Mouse (Mus musculus) Patski (cell line): ENCODE measurements at regions not wholly inside any gene's neighbourhood (a gene's known extent, or its start where the extent isn't known, plus 50 kb on each side); places are given as distances from the start of the nearest gene placed in this dataset.

Experiments used
- ATAC-seq: fragments of 100-300 bp; one replicate; pipeline ENCODE4 v1.8.0; 2021
- CTCF ChIA-PET: fragments of 350-600 bp; sonication (Branson Sonifier 250); formaldehyde crosslinking; loops from one replicate; lab custom pipeline; 2022; ENCODE audit warnings: inconsistent platforms; lab: Charles Lee
- POLR2A ChIA-PET: fragments of 350-600 bp; sonication (Branson Sonifier 250); formaldehyde crosslinking; loops from one replicate; lab custom pipeline; 2022; ENCODE audit warnings: antibody characterized with exemption, inconsistent platforms; lab: Charles Lee
- DNase-seq: peaks from one replicate; pipeline ENCODE4 v3.0.0-alpha.2; 2011; ENCODE audit warnings: low read depth, low spot score
- H3K27me3 ChIP-seq: fragments of 371-371 bp; one replicate; pipeline ENCODE4 v1.5.1; 2021
- CTCF ChIP-seq: fragments of 100-300 bp; IDR thresholded peaks from one replicate; pipeline ENCODE4 v1.5.1; 2021
- in situ Hi-C: fragments of 300-500 bp; cut with MboI; formaldehyde crosslinking; loops from 3 replicates; pipeline ENCODE4 v1.11.1; 2018; ENCODE audit warnings: low pct_unique_long_range_greater_than_20kb, mixed read lengths

DNA sequence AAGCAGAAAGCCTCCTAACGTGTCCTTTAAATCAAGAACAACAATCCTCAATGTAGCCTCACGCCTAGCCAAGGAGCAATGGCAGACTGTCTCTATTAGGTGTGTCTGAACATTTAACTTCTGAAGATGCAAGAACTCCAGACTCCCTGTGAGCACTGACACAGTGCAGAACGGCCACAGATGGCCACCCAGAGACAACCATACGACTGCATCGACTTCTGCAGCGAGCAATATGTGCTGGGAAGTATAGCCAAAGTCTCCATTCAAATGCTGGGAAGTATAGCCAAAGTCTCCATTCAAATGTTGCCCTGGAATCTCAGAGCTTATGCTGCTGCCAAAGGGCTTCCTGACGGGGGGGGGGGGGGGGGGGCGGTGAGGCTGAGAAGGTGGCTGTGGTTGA lies 463.5 kb downstream of the Efna5 start:
- in situ Hi-C loops, result no loop called here
- no peak for TF ChIP-seq CTCF
- H3K27me3 ChIP-seq, result no peaks in the 10 kb centered on the region
- ATAC-seq (no peak), DNase-seq (no peak)
- CTCF ChIA-PET, result no interaction called here
- POLR2A ChIA-PET, result no interaction called here

GRCm38 (mm10) chr17:62415152-62415551 lies 466.0 kb downstream of the Efna5 start:
- in situ Hi-C loops, result no loop called here
- no peaks in the 10 kb centered on the region for H3K27me3 ChIP-seq
- no peak for TF ChIP-seq CTCF
- peak; percentile 98 for ATAC-seq
- ChIA-PET CTCF (no interaction called here), POLR2A (interaction anchor here (0.9 kb wide), 1 partner anchor 12 kb away, joined by 4 read pairs; no protein-coding TSS in a partner anchor)
- peak; percentile 39 for DNase-seq

GRCm38 (mm10) chr17:62412666-62413180 lies 468.4 kb downstream of the Efna5 start:
- DNase-seq (no peak), ATAC-seq (no peak)
- in situ Hi-C loops, result no loop called here
- TF ChIP-seq CTCF, result no peak
- POLR2A ChIA-PET, result no interaction called here
- H3K27me3 ChIP-seq, result no peaks in the 10 kb centered on the region
- CTCF ChIA-PET, result interaction anchor here (1.1 kb wide), 1 partner anchor 34 kb away, joined by 4 read pairs; no protein-coding TSS in a partner anchor

GRCm38 (mm10) chr17:62403739-62404138 lies 477.4 kb downstream of the Efna5 start:
- TF ChIP-seq CTCF, result no peak
- DNase-seq (no peak), ATAC-seq (no peak)
- ChIA-PET CTCF (no interaction called here), POLR2A (no interaction called here)
- in situ Hi-C loops, result no loop called here
- no peaks in the 10 kb centered on the region for H3K27me3 ChIP-seq

DNA sequence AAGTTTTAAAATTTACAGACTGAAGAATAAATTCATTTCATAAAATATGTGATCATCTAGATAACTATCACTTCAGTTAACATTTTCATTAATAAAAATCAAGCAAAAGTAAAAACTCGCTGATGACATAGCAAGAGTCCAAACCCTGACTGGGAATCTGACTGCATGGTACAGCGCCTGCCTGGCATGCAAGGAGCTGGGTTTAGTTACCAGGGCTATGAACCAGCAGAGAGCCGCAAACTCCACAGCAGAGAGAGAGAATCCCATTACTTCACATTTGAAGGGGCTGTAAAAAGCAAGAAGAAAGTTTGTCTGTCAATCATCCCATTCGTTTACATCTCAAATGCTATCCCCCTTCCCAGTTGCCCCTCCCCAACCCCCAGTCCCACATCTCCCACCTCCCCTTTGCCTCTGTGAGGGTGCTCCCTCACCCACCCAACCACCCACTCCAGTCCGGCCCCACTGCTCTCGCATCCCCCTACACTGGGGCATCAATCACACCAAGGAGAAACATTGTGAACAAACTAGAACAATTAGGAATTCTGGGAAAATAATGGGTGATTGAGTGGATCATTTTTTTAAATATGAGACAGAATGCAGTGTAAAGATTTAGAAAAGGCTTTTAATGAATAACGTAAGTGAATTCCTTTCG lies 487.6 kb downstream of the Efna5 start:
- ChIA-PET POLR2A (no interaction called here), CTCF (interaction anchor here (0.8 to 1.3 kb wide), 4 partner anchors 10 to 106 kb away, joined by 3 to 5 read pairs (median 3); no protein-coding TSS in a partner anchor)
- ATAC-seq (peak; percentile 100), DNase-seq (peak; percentile 25)
- TF ChIP-seq CTCF, result no peak
- in situ Hi-C loops, result no loop called here
- no peaks in the 10 kb centered on the region for H3K27me3 ChIP-seq

DNA sequence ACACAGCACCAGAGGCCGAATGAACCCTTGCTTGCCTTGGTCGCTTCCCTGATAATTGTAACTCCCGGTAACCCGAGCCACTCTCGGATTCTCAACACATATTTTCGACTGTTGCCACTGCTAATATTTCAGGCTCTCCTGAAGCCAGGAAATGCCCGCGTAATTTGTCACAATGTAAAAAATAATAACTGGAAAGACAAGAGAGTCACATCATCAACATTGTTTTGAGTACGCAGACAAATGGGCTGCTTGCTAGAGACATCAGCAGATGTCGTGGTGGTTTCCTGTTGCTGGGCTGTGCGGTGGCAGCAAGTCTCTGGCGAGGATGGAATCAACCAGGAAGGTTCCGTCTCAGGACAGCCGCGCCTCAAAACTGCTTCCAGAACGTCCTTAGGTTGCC lies 497.1 kb downstream of the Efna5 start:
- in situ Hi-C loops, result no loop called here
- ChIA-PET CTCF (no interaction called here), POLR2A (no interaction called here)
- ATAC-seq (no peak), DNase-seq (no peak)
- TF ChIP-seq CTCF, result no peak
- no peaks in the 10 kb centered on the region for H3K27me3 ChIP-seq

GRCm38 (mm10) chr17:62378868-62379417 lies 502.2 kb downstream of the Efna5 start:
- ATAC-seq (peak; percentile 84), DNase-seq (no peak)
- POLR2A ChIA-PET, result no interaction called here
- CTCF ChIA-PET, result interaction anchor here (0.9 to 3.7 kb wide), 3 partner anchors 10 to 239 kb away, joined by 3 to 21 read pairs (median 4); no protein-coding TSS in a partner anchor
- H3K27me3 ChIP-seq, result no peaks in the 10 kb centered on the region
- in situ Hi-C loops, result no loop called here
- TF ChIP-seq CTCF, result peak; percentile 60

DNA sequence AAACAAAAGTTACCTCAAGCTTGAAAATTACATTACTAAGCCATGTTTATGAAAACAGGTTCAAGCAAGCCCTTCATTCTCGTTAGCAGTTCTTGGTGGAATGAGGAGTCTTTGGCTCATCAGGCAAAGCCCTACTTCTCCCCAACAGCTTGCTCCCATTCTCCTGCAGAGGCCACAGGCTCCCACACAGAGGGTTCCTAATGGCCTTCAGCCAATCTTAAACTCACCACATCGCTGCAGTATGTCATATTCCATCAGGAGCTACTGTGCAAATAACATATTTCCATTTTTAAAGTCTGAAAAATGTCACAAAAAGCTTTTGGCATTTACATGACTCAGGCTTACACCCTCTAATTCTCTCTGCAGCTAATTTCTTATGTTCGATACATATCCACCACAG lies 512.0 kb downstream of the Efna5 start:
- no peaks in the 10 kb centered on the region for H3K27me3 ChIP-seq
- ChIA-PET CTCF (interaction anchor here (1.1 to 3.8 kb wide), 2 partner anchors 11 to 13 kb away, joined by 3 to 21 read pairs; no protein-coding TSS in a partner anchor), POLR2A (no interaction called here)
- no peak for TF ChIP-seq CTCF
- in situ Hi-C loops, result no loop called here
- ATAC-seq (no peak), DNase-seq (no peak)

DNA sequence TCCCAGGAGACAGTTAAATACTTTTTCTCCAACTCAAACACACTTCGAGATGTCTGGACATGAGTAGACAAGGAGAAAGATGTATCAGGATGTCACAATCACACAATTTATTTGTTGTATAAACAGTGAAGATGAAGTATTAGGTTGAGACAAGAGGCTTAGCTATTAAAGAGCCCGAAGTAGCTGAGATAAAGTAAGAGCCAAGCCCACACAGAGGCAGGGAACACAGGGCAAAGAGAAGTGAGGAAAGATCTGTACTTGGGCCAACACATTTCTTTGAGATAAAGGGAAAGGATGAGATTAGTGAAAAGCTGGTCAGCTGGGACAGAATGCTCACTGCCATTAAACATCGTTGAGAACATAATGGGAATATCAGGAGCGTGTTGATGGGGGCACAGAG lies 513.2 kb downstream of the Efna5 start:
- H3K27me3 ChIP-seq, result no peaks in the 10 kb centered on the region
- in situ Hi-C loops, result no loop called here
- TF ChIP-seq CTCF, result no peak
- ATAC-seq (no peak), DNase-seq (no peak)
- POLR2A ChIA-PET, result no interaction called here
- CTCF ChIA-PET, result interaction anchor here (3.8 kb wide), 1 partner anchor 12 kb away, joined by 21 read pairs; no protein-coding TSS in a partner anchor

- no peak for ATAC-seq
- CTCF ChIA-PET, result no interaction called here
- in situ Hi-C loops, result no loop called here
- no peak for DNase-seq
- no peaks in the 10 kb centered on the region for H3K27me3 ChIP-seq
- no peak for TF ChIP-seq CTCF
- POLR2A ChIA-PET, result no interaction called here
These were observed 522.8 kb downstream of the Efna5 start for GRCm38 (mm10) chr17:62358323-62358722.

GRCm38 (mm10) chr17:62337890-62338557 lies 543.1 kb downstream of the Efna5 start:
- POLR2A ChIA-PET, result no interaction called here
- no peaks in the 10 kb centered on the region for H3K27me3 ChIP-seq
- no peak for DNase-seq
- no peak for TF ChIP-seq CTCF
- no peak for ATAC-seq
- in situ Hi-C loops, result no loop called here
- CTCF ChIA-PET, result no interaction called here
